9 mouse cellular contexts compared by ENCODE assay signal in genomic region chr1:86533411-86534130, GRCm38 (mm10). TPM values are rescaled to one million over a fixed set of nuclear protein-coding genes. Genes with fewer than 3 reads are reported as not detected.
A peak's percentile ranks its signal among the peaks of the same experiment; 100 is the strongest.
DNase-seq lines count a peak whose midpoint lies in the region; ATAC-seq and TF ChIP-seq lines count a peak whose summit lies in the region.
"Had no signal": no experiment of that assay in that cellular context is flagged by ENCODE, and none has a peak within 500 bp of the region (broad histone marks: within the 10 kb centered on the region; RNA-seq: fewer than 3 reads in every experiment).

No protein-coding gene starts in this region.

- no peak overlapping the region for H3K9ac ChIP-seq in liver, postnatal 0 days (replicated peaks)

- H3K4me1 ChIP-seq in liver, postnatal 0 days (ENCODE audit: insufficient read depth), result peaks cover 17% of the 10 kb centered on the region
- peaks cover 8% of the 10 kb centered on the region for H3K4me1 ChIP-seq in lung, adult 2 months (ENCODE audit: control insufficient read depth, insufficient read depth, low read length)
- peaks cover 18% of the 10 kb centered on the region for H3K4me1 ChIP-seq in limb, embryonic 10.5 days

- peak; percentile 19 to 54 for DNase-seq in cerebellum, postnatal 10 days
- DNase-seq in cerebellum, adult 8-10 months, result no peak
- DNase-seq in liver, postnatal 0 days, result no peak
- no peak for DNase-seq in liver
- DNase-seq in lung, adult 2 months, result peak; percentile 25
- DNase-seq in splenic B cell, adult 2 months (ENCODE audit: low read depth, low spot score), result peak; percentile 65
- DNase-seq in limb, embryonic 10.5 days (ENCODE audit: low spot score), result no peak
- no peak for DNase-seq in testis, postnatal 14 days (ENCODE audit: low spot score)
- DNase-seq: thymus, postnatal 14 days had no signal

- H3K4me2 ChIP-seq in liver, postnatal 0 days (ENCODE audit: low read depth, low read length), result no peak overlapping the region

- ATAC-seq in liver, postnatal 0 days, result no peak

- H3K36me3 ChIP-seq in liver, postnatal 0 days (replicated peaks; ENCODE audit: insufficient read depth, low read length), result peaks cover 15% of the 10 kb centered on the region
- H3K36me3 ChIP-seq in splenic B cell, adult 2 months (ENCODE audit: control insufficient read depth, insufficient read depth, low read length, poor library complexity, severe bottlenecking), result peaks cover 9% of the 10 kb centered on the region
- peaks cover 37% of the 10 kb centered on the region for H3K36me3 ChIP-seq in limb, embryonic 10.5 days

- no peak for TF ChIP-seq EP300 in liver, postnatal 0 days (IDR thresholded peaks at IDR 0.05; ENCODE audit: low read depth)

- no peaks in the 10 kb centered on the region for H3K27me3 ChIP-seq in liver, postnatal 0 days (ENCODE audit: insufficient read depth, low read length)
- no peaks in the 10 kb centered on the region for H3K27me3 ChIP-seq in splenic B cell, adult 2 months (ENCODE audit: control insufficient read depth, insufficient read depth, low read length, poor library complexity, severe bottlenecking)
- no peaks in the 10 kb centered on the region for H3K27me3 ChIP-seq in limb, embryonic 10.5 days (ENCODE audit: low read depth, poor library complexity, severe bottlenecking)

- H3K4me3 ChIP-seq in liver, postnatal 0 days (ENCODE audit: low read depth, low read length), result no peak overlapping the region
- no peak overlapping the region for H3K4me3 ChIP-seq in lung, adult 2 months (replicated peaks; ENCODE audit: extremely low read depth, low read depth, low read length)
- no peak overlapping the region for H3K4me3 ChIP-seq in limb, embryonic 10.5 days

- no peak for TF ChIP-seq POLR2A in lung, adult 2 months (IDR thresholded peaks at IDR 0.05; ENCODE audit: borderline replicate concordance, extremely low read depth, low read depth, low read length)

- no peak overlapping the region for H3K27ac ChIP-seq in liver, postnatal 0 days (ENCODE audit: low read depth)
- H3K27ac ChIP-seq in limb, embryonic 10.5 days, result no peak overlapping the region

- 92% methylated on average over 6 of the region's 6 CpGs for WGBS in liver, postnatal 0 days (ENCODE audit: insufficient replicate concordance)
- 67% methylated on average over 6 of the region's 6 CpGs for WGBS in lung, adult 2 months
- WGBS in limb, embryonic 10.5 days, result 94% methylated on average over 6 of the region's 6 CpGs

- no peaks in the 10 kb centered on the region for H3K9me3 ChIP-seq in liver, postnatal 0 days (ENCODE audit: low read length)
- no peaks in the 10 kb centered on the region for H3K9me3 ChIP-seq in limb, embryonic 10.5 days (replicated peaks)

- TF ChIP-seq CTCF in liver, postnatal 0 days (IDR thresholded peaks at IDR 0.05; ENCODE audit: low read depth), result peak; percentile 53
- TF ChIP-seq CTCF in lung, adult 2 months (IDR thresholded peaks at IDR 0.05; ENCODE audit: insufficient read depth, low read length), result 0 out of 2 replicates have a peak, but pooled peaks have one; percentile 3

RNA-seq across cellular contexts. Expression of gene Ptma, which starts 7.0 kb away (rescaled TPM):
- polyA plus RNA-seq in liver, postnatal 0 days (2015; fragmentation: Nextera tagmentation; extraction: Ambion mirVana), result 750 and 799 TPM in 2 replicates
- polyA plus RNA-seq in lung, adult 2 months (2012; rRNA removed), result 751 and 980 TPM in 2 replicates
- polyA plus RNA-seq in limb, embryonic 10.5 days (2016; fragmentation: Nextera tagmentation; extraction: Ambion mirVana), result 3,283 and 3,422 TPM in 2 replicates

RNA-seq across cellular contexts. Expression of gene Pde6d, which starts 48.9 kb away (rescaled TPM):
- polyA plus RNA-seq in liver, postnatal 0 days (2015; fragmentation: Nextera tagmentation; extraction: Ambion mirVana), result 25.2 and 29.6 TPM in 2 replicates
- 15.8 and 20.8 TPM in 2 replicates for polyA plus RNA-seq in lung, adult 2 months (2012; rRNA removed)
- polyA plus RNA-seq in limb, embryonic 10.5 days (2016; fragmentation: Nextera tagmentation; extraction: Ambion mirVana), result 60.5 and 74.6 TPM in 2 replicates

RNA-seq across cellular contexts. Expression of gene Cops7b, which starts 49.1 kb away (rescaled TPM):
- polyA plus RNA-seq in liver, postnatal 0 days (2015; fragmentation: Nextera tagmentation; extraction: Ambion mirVana), result 8.5 and 9.8 TPM in 2 replicates
- polyA plus RNA-seq in lung, adult 2 months (2012; rRNA removed), result 23.2 and 30.2 TPM in 2 replicates
- polyA plus RNA-seq in limb, embryonic 10.5 days (2016; fragmentation: Nextera tagmentation; extraction: Ambion mirVana), result 77.0 and 79.9 TPM in 2 replicates

Comparison
In these comparisons a context has a peak if more than half of its experiments do, and no peak if none do; other contexts are left out.
1. DNase-seq: peak in cerebellum, postnatal 10 days (2 of 2), lung, adult 2 months (single experiment) and splenic B cell, adult 2 months (single experiment); none in cerebellum, adult 8-10 months (single experiment), liver, postnatal 0 days (single experiment), liver (single experiment), limb, embryonic 10.5 days (single experiment) and testis, postnatal 14 days (single experiment).